Mouse (Mus musculus) splenic B cell, adult 2 months (primary cell): ENCODE measurements around the gene Olfr1220.

Experiments
- DNase-seq: peaks from one replicate; pipeline ENCODE4 v3.0.0-alpha.2; 2011; ENCODE audit warnings: low read depth, low spot score
- H3K27me3 ChIP-seq: 2 replicates; pipeline ENCODE4 v1.6.1; 2012; ENCODE audit warnings: mild to moderate bottlenecking, low read length, moderate library complexity, mixed read lengths; ENCODE audit not compliant: control insufficient read depth, poor library complexity, insufficient read depth, severe bottlenecking
- H3K36me3 ChIP-seq: 2 replicates; pipeline ENCODE4 v1.6.1; 2012; ENCODE audit warnings: mild to moderate bottlenecking, low read length, moderate library complexity, mixed read lengths; ENCODE audit not compliant: control insufficient read depth, poor library complexity, insufficient read depth, severe bottlenecking

Gene Olfr1220

GRCm38 (mm10) chr2:89106735-89107134, at the start of gene Olfr1220:
Gene Olfr1220, minus strand, starts transcription at chr2:89106835.
- Histone ChIP-seq H3K27me3 (no peaks in the 10 kb centered on the region), H3K36me3 (no peaks in the 10 kb centered on the region)
- no peak for DNase-seq

GRCm38 (mm10) chr2:89151460-89151859, 44.8 kb upstream of the Olfr1220 start, which contains the start of gene Olfr1223:
Gene Olfr1223, minus strand, starts transcription at chr2:89151560.
- Histone ChIP-seq H3K36me3 (no peaks in the 10 kb centered on the region), H3K27me3 (no peaks in the 10 kb centered on the region)
- no peak for DNase-seq

GRCm38 (mm10) chr2:89132954-89133353, 26.3 kb upstream of the Olfr1220 start, which contains the start of gene Olfr1222:
Gene Olfr1222, minus strand, starts transcription at chr2:89133054.
- no peaks in the 10 kb centered on the region; the same call in 1 of the 2 replicates for H3K27me3 ChIP-seq
- H3K36me3 ChIP-seq: no peaks in the 10 kb centered on the region
- DNase-seq: no peak

GRCm38 (mm10) chr2:89117183-89117582, 10.5 kb upstream of the Olfr1220 start, which contains the start of gene Olfr1221:
Gene Olfr1221, minus strand, starts transcription at chr2:89117283.
- H3K27me3 ChIP-seq: no peaks in the 10 kb centered on the region
- no peak for DNase-seq
- H3K36me3 ChIP-seq: no peaks in the 10 kb centered on the region

- Histone ChIP-seq H3K27me3 (no peaks in the 10 kb centered on the region), H3K36me3 (no peaks in the 10 kb centered on the region)
- DNase-seq: no peak
Observed at GRCm38 (mm10) chr2:89105651-89106050, 984 bp downstream of the Olfr1220 start.

GRCm38 (mm10) chr2:89093848-89094247, 12.8 kb downstream of the Olfr1220 start:
- DNase-seq: no peak
- H3K36me3 ChIP-seq: no peaks in the 10 kb centered on the region
- H3K27me3 ChIP-seq: no peaks in the 10 kb centered on the region

- no peak for DNase-seq
- no peaks in the 10 kb centered on the region for H3K36me3 ChIP-seq
- H3K27me3 ChIP-seq: no peaks in the 10 kb centered on the region
Observed at GRCm38 (mm10) chr2:89083413-89083812, 23.2 kb downstream of the Olfr1220 start, which contains the start of gene Olfr1219. Gene Olfr1219, minus strand, starts transcription at chr2:89083513.

- no peak for DNase-seq
- Histone ChIP-seq H3K36me3 (no peaks in the 10 kb centered on the region), H3K27me3 (no peaks in the 10 kb centered on the region)
Observed at GRCm38 (mm10) chr2:89081487-89081886, 25.1 kb downstream of the Olfr1220 start.

- no peaks in the 10 kb centered on the region for H3K27me3 ChIP-seq
- no peaks in the 10 kb centered on the region for H3K36me3 ChIP-seq
- no peak for DNase-seq
Observed at GRCm38 (mm10) chr2:89061087-89061486, 45.5 kb downstream of the Olfr1220 start, which contains the start of gene Olfr1218. Gene Olfr1218, minus strand, starts transcription at chr2:89061187.
